Mouse (Mus musculus) T-helper 1 cell (primary cell): Measurements from ENCODE around the gene Arhgef17.

Experiments used
- in situ Hi-C: fragments of 300-600 bp; cut with MboI, MseI; formaldehyde crosslinking; loops from one replicate; pipeline ENCODE4 v1.15.1; 2025; ENCODE audit warnings: high pct_unique_total_duplicates

The Arhgef17 gene

GRCm38 (mm10) chr7:100917751-100918150, 14.2 kb downstream of the Arhgef17 start:
- in situ Hi-C loops = no loop called here

DNA sequence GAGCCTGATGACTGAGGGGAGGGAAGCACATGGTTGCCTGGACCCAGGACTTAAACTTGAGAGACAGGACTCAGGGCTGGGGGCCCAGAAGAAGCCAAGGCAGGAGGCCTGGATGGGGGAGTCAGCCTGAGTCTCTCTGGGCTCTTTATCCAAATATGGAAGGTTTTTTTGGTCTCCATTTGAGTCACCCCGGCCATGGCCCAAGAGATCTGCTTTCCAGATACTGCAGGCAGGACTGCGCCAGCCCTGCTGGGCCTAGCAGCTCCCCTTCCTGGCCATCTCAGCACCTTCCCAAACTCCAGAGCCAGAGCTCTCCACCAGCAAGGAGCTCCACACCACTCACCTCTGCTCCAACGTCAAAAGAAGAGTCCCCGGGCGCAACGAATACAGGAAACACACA, 15.4 kb downstream of the Arhgef17 start:
- in situ Hi-C loops = no loop called here

DNA sequence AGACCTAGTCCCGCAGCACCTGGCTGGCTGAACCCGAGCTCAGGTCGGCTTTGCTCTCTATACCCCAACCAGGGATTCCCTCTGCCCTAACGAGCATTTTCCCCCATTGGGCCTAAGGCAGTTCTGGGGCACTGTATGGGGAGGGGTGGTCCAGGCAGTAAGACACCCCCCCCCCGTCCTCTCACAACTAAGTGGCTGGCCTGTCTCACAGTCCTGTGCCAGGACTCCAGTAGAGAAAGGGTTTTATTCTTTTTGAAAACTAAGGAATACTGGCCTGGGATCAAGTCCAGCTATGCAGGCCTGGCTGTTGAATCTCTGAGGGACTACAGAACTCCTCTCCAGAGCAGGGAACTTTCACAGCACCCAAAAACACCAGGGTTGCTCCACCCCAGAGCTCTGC, 16.7 kb downstream of the Arhgef17 start:
- in situ Hi-C loops = no loop called here

GRCm38 (mm10) chr7:100911791-100912190, 20.1 kb downstream of the Arhgef17 start:
- in situ Hi-C loops = no loop called here

DNA sequence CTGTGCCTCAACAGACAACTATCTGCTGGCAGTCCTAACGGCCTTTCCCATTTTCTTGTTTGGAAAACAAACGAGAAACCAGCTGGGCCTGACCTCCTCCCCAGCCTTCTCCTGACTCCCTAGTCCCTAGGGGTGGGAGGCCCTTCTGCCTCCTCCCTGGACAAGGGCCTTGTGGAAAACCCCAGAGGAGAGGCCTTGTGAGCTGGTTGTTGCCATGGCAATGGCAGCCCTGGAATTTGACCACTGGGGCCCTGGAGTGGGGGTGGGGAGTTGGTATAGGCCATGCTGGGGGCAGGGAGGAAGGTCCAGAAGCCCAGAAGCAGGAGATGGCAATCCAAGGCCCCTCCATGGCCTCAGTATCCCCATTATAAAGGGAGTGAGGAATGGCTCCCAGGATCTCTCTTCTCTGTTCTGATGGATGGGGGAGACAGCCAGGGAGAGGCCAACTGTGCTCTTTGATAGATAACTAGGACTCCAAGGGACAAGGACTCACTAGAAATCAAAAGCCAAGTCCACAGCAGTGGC, 20.6 kb downstream of the Arhgef17 start:
- in situ Hi-C loops = no loop called here

DNA sequence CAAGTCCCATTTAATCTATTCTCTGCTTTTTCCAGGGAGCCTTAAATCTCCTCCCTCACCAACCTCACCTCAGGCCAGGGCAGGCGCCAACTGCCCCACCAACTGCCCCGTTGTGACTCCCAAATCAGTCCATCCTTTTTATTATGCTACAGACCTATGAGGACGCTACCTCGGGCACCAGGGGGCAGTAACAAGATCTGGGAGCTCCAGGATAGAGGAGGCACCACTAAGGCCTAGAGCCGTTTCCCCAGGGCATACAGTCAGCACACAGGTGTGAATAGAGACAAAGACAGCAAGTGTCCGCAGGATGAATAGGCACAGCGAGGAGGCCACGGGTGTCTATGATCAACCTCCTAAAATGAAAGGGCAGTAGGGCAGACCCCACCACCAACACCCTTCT, 23.3 kb downstream of the Arhgef17 start:
- in situ Hi-C loops = no loop called here

GRCm38 (mm10) chr7:100908061-100908460, 23.8 kb downstream of the Arhgef17 start:
- in situ Hi-C loops = no loop called here

GRCm38 (mm10) chr7:100907231-100907630, 24.7 kb downstream of the Arhgef17 start:
- in situ Hi-C loops = no loop called here

DNA sequence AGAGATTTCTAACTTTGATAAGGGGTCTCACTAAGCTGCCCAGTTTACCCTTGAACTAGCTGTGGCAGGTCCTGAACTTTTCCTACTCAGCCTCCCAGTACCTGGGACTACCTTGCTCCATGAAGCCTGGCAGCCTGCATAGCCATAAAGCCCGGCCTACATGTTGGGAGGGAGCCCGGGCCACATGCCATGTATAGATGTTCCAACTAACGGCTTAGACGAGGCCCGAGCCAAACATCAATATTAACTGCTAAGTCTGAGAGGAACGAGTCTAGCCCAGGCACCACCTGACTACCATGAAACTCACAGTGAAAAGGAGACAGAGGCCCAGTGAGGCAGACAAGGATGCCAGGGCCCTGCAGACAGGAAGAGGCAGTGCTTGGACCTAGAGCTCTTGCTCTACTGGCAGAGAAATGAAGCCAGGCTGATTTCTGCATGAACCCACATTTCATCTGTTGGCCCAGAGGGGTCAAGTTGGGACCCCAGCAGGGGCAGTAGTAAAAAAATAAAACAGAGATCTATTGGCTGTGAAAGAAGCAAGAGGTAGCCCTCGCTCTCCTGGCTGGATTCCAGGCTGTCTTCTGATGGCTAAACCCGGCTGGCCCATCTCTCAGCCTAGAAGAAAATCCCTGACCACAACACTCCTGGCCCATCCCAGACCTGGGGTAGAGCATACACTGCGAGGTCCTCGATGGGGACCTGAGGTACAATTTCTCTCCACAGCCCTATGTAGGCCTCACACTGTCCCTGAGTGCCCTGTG, 25.7 kb downstream of the Arhgef17 start:
- in situ Hi-C loops = no loop called here

- in situ Hi-C loops = no loop called here
These were observed 26.9 kb downstream of the Arhgef17 start for GRCm38 (mm10) chr7:100905037-100905436.

- in situ Hi-C loops = no loop called here
These were observed 27.3 kb downstream of the Arhgef17 start for GRCm38 (mm10) chr7:100904612-100905011.

- in situ Hi-C loops = no loop called here
These were observed 29.3 kb downstream of the Arhgef17 start for GRCm38 (mm10) chr7:100902451-100903137.

GRCm38 (mm10) chr7:100897828-100898227, 34.1 kb downstream of the Arhgef17 start:
- in situ Hi-C loops = no loop called here

GRCm38 (mm10) chr7:100894833-100895226, 37.1 kb downstream of the Arhgef17 start:
- in situ Hi-C loops = no loop called here

DNA sequence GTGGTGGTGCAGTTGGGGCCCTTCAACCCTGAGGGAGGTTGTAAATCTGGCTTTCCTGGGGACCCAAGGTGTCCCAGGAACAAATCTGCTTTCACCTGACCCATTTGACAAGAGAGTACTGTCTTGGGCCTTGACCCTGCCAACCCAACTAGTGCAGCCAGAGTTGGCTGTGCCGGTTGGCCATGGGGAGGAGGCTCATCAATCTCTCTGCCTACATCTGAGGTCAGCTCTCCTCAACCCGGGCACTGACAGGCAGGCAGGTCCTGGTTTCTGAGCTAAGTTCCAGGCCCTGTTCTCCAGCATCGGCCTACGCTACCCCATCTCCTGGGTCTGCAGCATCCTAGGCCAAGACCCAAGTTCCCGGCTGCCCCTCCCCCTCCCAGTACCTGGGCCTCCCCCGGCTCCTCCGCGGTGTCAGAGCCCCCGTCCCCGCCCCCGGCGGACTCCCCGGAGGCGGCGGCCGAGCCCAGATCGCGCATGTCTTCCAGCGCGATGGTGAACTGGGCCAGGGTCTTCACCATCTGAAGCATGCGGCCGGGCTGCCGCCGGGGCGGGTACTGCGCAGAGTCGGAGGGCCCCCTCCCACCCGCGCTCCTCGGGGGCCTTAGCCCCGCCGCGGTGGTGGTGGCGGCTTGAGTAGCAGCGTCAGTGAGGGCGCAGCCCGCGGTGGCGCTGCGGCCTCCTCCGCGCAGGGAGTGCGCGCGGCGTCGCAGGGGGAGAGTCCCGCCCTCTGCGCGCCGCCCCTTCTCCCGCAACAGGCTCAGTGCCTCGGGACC, 37.7 kb downstream of the Arhgef17 start:
- in situ Hi-C loops = no loop called here

GRCm38 (mm10) chr7:100893249-100894056, 38.5 kb downstream of the Arhgef17 start:
- in situ Hi-C loops = no loop called here

- in situ Hi-C loops = no loop called here
These were observed 45.4 kb downstream of the Arhgef17 start for GRCm38 (mm10) chr7:100886535-100886934.

- in situ Hi-C loops = no loop called here
These were observed 47.4 kb downstream of the Arhgef17 start for GRCm38 (mm10) chr7:100884460-100884859.

GRCm38 (mm10) chr7:100881950-100882349, 50.0 kb downstream of the Arhgef17 start:
- in situ Hi-C loops = no loop called here

DNA sequence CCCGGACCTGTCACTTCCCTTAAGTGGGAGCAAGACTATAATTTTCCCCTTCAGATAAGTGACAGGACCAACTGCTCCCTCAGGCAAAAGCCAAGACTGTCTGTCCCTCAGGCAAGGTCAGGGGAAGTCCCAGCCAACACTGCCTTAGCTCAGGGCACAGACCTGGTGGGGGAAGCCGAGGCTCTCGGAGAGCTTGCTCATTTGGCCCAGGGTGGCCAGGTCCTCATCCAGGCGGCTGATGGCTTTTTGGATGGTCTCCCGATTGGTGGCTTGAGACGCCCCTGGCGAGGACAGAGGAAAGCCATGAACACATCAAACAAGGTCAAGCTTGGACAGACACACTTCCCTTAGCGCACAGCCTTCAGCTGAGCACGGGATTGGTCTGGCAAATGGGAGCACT, 50.4 kb downstream of the Arhgef17 start:
- in situ Hi-C loops = no loop called here

- in situ Hi-C loops = no loop called here
These were observed 52.3 kb downstream of the Arhgef17 start for GRCm38 (mm10) chr7:100879595-100879994.
